Mouse (Mus musculus) urinary bladder, adult 18-20 months (tissue): ENCODE data around the gene Dctn1.

Experiments used
- DNase-seq, 2 experiments: peaks; one replicate each; pipeline ENCODE4 v3.0.0; 2022; ENCODE audit warnings: low spot score in 2 of 2, mixed read lengths in 2 of 2

The Dctn1 gene

DNA sequence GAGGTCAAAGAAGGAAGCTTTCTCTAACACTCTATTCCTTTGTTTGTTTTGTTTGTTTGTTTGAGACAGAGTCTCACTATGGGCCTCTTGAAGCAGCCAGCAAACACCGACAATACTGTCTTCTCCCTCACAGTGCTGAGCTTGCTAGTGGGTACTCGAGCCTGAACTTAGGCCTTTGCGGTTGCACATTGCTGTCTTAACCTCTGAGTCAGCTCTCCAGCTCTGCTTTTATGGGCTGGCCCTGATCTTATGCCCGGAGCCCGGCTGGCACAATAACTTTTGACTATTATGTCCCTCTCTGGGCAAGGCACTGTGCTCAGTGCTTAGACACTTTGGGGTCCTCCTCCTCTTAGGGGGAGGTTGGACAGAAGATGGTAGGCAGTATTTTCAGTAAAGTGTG, 4.2 kb downstream of the Dctn1 start:
- peak in 1 of 2 experiments; percentile 31 for DNase-seq

DNA sequence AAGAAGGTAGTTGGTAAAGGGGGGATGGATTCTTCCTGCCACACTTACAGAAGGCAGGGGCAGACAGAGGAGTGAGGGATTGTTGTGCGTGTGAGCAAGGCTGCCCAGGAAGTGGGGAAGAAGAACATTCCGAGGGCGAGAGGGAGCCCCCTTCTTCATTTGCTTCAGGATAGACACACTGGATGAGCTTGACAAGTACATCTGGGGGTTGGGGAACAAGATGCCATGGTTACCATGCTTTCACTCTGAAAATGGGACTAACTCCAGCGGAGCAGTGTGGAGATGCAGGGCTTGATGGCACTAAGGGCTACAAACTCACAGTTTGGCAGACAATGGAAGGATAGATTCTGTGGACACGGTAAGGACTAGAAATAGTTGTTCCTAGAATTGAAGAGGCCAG, 5.3 kb downstream of the Dctn1 start:
- DNase-seq, result no peak

DNA sequence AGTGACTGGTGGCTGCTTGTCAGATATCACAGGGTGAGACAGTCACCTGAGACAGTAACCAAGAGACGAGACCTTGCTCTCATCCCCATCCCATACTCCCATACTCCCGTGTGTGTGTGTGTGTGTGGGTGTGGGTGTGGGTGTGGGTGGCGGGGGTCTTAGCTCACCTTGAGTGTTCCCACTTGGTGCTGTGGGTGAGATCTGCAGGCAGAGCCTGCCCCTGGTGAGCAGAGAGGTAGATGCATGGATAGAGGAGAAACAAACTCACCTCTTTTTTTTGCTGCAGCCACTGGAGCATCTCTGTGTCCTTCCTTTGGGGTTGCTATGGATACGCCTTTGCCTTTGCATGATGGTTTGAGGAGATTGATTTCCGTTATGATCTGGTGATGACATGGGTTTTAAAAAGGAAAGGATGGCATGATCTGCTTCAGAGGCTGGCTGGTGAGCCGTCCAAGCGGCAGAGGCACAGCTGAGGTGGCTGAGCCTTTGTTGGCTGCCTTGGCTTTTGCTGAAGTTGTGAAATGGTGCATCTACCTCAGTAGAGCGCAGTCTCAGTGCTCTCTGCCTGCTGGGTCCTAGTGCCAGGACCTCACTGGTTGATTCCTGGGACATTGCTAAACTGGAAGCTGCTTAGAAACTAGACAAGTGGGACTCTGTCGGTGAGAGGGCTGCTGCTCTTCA, 6.7 kb downstream of the Dctn1 start:
- no peak for DNase-seq

DNA sequence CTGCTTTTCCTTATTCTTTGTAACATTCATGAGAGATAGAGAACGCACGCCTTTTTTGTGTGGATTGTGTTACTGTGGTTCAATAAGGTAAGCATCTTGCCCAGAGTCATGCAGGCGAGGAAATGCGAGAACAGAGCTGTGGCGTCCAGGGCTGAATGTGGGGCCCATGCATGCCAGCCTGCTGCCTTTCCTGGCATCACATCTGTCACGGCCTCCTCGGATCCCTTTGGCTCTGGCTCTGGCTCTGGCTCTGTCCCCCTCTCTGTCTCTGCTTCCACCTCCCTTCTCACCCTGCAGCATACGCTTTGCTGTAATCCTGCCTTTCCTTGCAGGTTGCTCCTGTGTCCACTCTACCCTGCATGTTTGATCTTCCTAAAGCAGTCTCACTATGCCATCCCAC, 10.3 kb downstream of the Dctn1 start:
- DNase-seq, result no peak

DNA sequence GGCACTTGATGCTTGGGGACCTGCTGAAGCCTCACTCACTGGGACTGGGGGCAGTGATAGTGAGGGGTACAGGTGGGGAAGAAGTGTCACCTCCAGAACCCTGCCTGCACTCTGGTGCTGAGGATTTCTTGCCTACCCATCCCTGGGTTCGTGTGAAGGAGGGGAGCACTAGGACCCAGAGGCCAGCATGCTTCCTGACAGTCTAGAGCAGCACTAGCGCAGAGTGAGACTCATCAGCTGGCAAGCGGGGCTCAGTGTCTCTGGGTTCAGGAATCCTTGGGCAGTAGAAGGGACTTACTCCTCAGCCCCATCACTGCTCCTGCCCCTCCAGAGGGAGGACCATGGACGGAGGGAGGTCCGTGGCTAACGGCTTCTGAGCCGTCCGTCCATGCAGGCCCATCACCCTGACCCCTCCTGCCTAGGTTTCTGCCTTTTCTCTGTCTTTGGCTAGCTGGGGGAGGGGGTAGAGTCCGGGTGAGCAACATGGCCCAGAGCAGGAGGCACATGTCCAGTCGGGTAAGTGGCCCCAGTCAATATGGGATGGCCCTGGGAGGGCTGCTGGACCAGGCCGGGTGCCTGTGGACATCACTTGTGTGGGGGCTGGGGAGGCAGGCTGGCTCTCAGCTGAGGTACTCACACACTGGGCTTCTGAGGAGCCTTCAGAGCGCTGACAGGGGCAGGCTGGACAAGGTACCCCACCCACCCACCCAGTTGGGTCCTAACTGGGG, 13.8 kb downstream of the Dctn1 start:
- DNase-seq, result no peak

DNA sequence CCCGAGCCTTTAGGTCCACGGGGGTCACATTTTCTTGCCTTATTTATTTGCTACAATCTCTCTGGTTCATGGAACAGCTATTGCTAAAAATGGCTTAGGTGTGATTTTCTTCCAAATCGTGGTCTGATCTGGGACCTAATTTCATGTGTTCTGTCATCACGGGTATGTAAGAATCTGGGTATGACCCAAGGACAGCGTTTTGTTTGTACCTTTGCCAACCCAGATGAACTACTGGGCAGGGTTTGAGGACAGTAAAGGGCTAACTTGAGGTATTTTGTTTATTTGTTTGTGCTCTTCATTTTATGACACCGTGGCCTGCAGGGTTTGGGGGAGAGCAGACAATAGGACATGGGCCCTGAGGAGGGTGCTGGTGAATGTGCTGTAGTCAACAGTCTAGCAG, 14.9 kb downstream of the Dctn1 start:
- DNase-seq, result no peak

DNA sequence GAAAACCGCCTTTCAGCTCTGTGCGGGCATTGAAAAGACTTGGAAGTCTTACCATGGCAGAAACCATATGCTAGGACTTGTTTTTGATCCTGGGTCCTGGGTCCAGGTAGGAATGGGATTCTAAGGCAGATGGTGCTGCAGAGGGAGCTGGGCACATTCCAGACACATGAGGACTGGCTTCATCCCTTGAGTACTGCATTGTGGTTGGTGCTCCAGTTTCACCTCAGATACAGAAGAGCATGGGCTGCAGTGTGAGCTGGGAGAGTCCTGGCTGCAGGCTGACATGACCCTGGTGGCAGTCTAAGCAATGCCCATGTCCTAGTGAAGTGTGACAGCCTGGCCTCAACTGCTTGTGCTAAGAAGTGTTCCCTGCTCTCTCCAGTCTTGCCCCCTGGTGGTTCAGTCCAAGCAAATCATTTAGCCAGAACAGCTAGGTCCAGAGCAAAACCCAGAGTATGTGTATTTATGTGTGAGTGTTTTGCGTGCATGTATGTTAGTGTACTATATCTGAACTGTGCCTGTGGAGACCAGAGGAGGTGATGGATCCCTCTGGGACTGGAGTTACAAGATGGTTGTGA, 19.2 kb downstream of the Dctn1 start:
- no peak for DNase-seq

DNA sequence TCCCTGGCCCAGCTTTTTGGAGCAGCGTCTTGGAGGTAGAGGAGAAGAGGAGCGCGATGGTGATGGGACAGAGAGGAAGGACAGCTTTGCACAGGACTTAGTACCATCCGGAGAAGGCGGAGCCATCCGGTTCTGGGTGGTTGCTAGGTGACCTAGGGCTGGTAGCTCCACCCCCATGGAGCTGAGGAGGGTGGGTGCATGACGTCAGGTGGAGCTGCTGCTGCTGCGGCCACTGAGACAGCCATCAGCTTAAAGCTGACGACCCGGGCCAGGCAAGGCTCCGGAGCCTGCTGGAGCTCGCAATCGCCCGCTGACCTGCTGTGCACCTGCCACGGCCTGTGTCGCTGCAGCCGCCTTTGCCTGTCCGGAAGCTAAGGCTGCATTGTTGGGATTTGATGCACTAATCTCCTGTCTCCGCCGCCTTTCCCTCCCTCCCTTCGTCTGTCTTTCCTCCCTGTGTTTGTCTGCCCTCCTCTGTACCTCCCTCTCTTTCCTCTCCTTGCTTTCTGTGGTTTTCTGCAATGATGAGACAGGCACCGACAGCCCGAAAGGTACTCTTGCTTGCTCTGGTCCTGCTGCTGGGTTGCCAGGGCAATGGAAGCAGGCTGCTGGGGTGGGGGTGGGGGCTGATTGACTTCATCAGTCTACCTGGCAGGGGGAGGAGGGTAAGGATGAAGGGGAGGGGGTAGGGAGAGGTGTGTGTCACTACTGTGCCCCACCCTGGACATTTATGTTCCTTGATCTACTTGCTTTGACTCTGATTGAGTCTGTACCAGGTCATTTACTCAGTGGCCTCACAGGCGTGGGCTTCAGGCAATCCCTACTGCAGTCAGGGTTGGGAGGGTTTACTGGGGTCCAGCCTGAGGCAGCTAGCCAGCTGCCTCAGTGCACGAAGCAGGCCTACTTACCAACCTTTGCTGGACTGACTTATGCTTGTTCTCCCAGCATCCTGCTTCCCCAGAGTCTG, 20.5 kb downstream of the Dctn1 start:
- no peak for DNase-seq

DNA sequence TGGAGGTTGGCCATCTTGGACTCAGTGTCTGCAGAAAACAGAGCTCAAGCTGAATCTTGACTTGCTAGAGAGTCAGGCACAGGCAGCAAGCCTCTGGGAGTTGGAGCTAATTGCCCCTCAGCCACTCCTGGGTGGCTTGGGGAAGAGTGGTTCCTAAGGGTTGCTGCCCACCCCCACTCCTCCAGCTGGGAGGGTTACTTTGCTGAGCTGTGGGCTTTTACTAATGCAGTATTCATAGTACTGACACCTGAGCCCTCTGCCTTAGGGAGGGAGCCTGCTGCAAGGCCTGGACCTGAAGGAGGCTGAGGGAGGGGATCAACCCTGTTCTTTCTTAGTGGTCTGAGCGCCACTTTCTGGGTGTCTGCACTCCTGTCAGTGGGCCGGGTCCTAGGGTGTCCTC, 21.2 kb downstream of the Dctn1 start:
- no peak for DNase-seq

DNA sequence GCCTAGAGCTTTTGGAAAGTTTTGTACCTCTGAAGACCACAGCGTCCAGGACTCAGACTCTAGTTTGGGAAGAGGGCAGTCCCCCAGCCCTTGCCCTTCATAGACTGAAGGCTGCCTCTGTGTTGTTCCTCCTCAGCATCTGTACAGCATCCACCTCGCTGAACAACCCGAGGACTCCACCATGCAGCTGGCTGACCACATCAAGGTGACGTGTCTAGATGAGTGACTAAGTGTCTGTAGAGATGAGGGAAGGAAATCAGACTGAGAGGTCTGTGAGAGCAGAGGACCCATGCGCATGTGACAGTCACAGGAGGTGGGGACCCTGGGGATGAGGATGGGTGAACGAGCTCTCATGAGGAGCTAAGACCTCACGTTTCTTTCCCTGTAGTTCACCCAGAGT, 27.9 kb downstream of the Dctn1 start:
- DNase-seq, result no peak

DNA sequence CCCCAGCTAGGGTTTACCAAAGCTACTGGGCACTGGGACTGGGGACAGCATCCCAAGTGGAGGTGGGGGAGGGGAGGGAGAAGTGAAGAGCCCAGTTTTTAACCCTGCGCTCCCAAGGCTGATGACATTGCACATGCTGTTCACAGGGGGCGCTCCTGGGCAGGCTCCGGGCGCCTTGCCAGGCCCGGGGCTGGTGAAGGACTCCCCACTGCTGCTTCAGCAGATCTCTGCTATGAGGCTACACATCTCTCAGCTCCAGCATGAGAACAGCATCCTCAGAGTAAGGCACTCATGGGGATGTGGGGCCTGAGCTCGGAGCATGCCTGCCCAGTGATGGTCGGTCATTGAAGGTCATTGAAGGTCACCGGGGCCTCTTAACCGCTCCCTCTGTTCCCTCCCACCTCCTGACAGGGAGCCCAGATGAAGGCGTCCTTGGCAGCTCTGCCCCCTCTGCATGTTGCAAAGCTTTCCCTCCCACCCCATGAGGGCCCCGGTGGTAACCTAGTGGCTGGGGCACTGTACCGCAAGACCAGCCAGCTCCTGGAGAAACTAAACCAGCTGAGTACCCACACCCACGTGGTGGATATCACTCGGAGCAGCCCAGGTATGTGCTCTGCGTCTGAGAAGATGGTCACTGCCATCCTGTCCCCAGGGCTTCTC, 31.8 kb downstream of the Dctn1 start:
- DNase-seq, result no peak

DNA sequence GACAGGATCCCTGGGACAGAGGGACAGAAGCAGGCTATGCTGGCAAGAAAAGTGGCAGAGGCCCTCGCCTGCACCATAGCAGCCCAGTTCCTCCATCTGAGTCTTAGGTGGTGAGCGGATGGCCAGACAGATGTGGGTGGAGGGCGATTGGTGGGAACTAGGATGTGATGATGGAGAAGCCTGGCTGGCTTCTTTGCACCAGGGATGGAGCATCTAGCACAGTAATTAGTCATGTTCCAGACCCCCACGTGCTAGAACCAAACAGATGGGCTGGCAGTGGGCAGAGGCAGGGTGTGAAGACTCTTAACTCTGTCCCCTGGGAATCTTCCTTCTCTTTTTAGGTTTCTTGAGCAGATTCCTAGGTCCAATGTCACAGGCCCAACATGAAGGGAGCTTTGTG, 37.6 kb downstream of the Dctn1 start:
- DNase-seq, result no peak

DNA sequence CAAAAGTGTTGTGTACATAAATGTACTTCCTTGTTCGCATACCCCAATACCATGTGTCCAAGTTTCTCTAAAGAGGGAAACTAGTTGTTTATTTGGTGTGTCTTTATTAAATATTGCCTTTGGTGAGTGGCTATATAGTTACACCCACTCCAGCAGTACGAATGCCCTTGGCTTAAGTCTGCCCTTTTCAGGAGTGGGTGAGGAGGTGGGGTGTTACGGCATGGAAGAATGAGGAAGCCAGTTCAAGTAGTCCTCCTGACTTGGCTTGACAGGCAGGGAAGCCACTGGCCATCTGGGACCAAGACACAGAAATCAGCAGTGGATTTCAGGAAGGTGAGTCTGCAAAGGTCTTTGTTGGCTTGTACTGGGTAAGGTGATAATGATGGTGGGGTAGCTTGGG, 40.1 kb downstream of the Dctn1 start:
- DNase-seq, result no peak

DNA sequence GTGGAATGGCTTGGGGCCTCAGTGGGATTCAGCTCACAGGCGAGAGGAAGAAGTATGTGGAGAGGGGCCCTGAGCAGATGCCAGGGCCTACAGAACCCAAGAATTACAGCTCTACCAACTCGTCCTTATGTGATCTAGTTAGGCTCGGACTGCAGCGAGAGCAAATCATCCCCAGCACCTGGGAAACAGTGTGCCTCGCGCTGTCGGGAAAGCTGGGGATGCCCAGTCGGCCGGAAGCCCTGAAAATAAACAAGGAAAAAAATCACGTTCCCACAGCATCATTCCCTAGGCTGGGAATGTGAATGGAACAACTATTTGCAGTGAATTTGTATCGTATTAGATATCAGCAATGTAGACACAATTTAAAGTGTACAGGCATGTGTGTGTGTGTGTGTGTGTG, 40.6 kb downstream of the Dctn1 start:
- DNase-seq, result no peak

DNA sequence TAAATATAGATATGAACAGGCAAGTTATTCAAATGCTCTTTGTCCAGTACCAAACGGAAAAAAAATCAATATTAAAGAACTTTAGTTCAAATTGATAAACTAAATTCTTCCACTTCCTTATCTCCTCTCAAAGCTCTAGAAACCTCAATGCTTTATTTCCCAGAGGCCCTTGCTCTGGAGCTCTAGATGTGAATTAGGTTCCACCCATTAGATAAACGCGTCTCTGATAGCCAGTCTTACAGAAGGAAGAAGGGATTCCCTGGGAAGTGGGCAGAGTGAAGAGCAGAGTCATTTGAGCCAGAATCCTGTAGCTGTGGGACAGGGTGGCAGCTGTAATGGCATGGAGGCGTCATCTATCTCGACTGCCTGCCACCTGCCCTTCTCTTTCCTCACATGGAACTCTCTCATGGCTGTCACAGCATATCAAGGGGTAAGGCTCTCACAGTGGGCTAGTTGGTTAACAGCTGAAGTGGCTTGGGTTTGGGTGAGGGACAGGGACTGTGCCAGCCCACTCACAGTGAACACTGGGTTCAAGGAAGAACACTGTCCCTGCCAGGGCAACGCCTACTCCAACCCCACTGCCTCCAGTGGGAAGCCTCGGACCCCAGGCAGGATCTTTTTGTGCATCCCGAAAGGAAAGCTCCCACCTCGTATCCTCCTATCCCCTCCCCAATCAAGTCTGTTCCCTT, 41.8 kb downstream of the Dctn1 start:
- DNase-seq, result no peak

DNA sequence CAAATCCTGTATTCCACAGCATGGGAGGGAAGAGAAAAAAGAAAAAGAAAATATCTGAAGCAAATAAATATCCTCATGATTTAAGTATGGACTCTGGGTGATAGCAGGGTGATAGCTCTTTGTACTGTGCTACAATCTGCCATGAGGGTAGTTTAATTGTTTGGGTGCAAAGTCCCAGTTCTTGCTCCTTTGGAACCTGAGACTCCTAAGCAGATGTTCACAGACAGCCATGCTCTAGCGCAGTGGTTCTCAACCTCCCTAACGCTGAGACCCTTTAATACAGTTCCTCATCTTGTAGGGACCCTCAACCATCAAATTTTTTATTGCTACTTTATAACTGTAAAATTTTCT, 42.3 kb downstream of the Dctn1 start:
- no peak for DNase-seq

DNA sequence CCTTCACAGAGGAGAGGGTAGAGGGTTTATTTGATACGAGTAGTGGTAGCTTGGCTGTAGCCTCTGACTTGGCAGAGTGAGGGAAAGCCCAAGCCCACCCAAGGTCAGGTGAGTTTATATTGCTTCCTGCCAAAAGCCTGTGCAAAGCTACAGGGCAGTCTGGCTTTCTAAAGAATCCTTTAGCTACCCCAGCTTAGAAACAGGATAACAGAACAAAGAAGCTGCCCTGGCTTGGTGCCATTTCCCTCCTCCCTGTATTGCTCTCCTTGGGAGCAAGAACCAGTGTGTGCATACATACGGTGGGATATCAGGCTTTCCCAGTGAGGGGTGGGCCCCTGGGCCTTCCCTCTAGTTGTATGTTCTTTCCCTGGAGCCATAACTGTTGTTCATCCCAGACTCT, 44.8 kb downstream of the Dctn1 start:
- DNase-seq, result no peak

DNA sequence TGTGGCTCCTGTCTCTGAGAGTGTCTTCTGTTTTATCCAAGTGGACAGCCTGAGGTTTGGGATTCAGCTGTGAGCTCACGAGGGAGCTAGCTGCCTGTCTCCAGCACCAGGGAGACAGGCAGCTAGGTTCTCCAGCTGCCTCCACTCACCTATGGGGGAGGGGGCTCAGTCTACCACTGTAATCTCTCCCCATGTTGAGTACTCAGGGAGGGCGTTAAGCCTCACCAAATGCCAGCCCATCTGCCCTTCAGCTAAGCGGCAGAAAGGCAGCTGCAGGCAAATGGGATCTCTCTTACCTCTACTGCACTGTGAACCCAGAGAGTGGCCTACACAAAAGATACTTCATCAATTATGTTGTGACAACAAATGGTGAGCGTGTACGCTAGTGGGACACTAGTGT, 45.8 kb downstream of the Dctn1 start:
- DNase-seq, result no peak

DNA sequence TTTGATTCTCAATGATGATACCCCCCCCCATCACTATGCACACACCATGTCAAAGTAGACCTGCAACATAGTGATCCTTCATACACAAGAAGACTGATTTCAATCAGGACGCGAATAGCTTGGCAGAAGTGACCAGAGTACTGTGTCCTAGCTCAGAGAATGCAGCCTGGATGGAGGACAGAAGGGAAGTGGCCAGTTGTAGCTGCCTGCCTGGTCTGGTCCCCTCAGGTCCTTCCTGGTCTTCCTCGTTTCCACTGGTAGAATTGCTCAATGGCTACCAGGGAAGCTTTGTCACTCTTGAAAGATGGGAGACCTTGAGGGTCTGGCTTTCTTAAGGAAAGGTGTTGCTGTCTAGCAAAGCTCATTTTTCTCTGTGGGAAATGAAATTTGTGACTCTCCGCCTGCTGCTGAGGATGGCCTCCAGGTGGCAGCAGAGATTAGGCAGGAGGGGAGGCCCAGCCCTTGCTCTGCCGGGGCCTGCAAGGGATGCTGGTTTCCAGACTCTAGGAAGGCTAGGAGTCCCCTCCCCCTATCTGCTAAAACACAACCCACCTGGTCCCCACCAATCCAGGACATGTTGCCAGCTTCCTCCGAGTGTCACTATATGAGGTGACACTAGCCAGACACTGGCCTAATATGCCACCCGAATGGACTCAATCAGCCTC, 49.4 kb downstream of the Dctn1 start:
- DNase-seq, result peak; percentile 19 to 63

DNA sequence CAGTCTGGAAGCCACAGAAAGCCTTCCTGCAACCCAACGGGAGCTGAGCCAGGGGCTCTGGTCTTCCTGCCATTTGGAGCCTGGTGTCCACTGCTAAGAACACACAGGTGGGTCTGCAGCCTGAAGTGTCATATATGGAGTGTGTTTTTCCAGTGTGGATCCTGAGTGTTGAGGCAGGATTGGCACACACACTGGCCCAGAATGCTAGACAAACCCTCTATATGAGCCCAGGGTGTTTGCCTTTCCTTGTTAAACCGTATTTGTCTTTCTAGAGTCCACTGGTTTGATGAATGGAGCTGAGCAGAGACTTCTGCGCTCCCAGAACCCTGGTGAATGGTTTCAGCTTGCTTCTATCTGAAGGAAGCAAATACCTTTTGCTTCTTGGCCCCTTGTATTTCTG, 54.1 kb downstream of the Dctn1 start, which contains the start of gene Slc4a5:
Gene Slc4a5, plus strand, starts transcription at position 15 of the 400 bp plus-strand sequence.
- DNase-seq, result no peak
